Mouse (Mus musculus) stomach, postnatal 0 days (tissue): ENCODE results near the gene Lyg1.

ENCODE experiments used
- CTCF ChIP-seq: IDR thresholded peaks from 2 replicates; pipeline ENCODE4 v1.5.1; 2016; ENCODE audit warnings: antibody characterized with exemption, low read depth, mild to moderate bottlenecking, moderate library complexity
- EP300 ChIP-seq: optimal IDR thresholded peaks from 2 replicates; pipeline ENCODE3; 2016; ENCODE audit warnings: antibody characterized with exemption

DNA sequence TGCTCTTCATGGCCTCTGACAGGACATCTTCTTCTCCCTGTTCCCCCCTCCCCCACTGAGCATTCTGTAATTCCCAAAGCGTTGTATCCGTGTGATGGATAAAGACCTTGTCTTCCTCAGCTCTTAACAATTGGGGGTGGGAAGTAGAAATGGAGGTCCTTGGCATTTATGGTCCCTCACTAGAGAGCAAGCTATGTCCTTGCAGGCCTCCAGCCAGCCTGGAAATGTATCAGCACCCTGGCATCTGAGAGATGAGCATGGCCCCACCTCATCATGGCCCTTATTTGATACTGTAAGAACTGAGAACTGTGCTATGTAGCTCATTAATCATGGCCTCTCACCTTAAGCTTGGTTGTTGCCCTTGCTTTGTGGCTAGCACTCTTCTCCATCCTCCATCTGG, 2.3 kb downstream of the Lyg1 start:
- TF ChIP-seq EP300 (no peak), CTCF (no peak)
